In genomic region chr2:74606087-74606760, GRCm38 (mm10) we compare ENCODE assay signal across 27 mouse cellular contexts. TPM values are rescaled to one million over a fixed set of nuclear protein-coding genes. Genes with fewer than 3 reads are reported as not detected.
A peak's percentile ranks its signal among the peaks of the same experiment; 100 is the strongest.
DNase-seq lines count a peak whose midpoint lies in the region; ATAC-seq and TF ChIP-seq lines count a peak whose summit lies in the region.
"Had no signal": no experiment of that assay in that cellular context is flagged by ENCODE, and none has a peak within 500 bp of the region (broad histone marks: within the 10 kb centered on the region; RNA-seq: fewer than 3 reads in every experiment).

No protein-coding gene starts in this region.

- H3K36me3 ChIP-seq in liver, postnatal 0 days (replicated peaks; ENCODE audit: insufficient read depth, low read length) = no peaks in the 10 kb centered on the region
- no peaks in the 10 kb centered on the region for H3K36me3 ChIP-seq in liver, embryonic 11.5 days (ENCODE audit: control insufficient read depth, insufficient read depth, low read length)
- H3K36me3 ChIP-seq in forebrain, embryonic 12.5 days (replicated peaks) = no peaks in the 10 kb centered on the region
- H3K36me3 ChIP-seq: heart, embryonic 12.5 days; hindbrain, embryonic 13.5 days; limb, embryonic 10.5 days; midbrain, embryonic 12.5 days; stomach, embryonic 15.5 days had no signal

- no peaks in the 10 kb centered on the region for H3K4me1 ChIP-seq in liver, postnatal 0 days (ENCODE audit: insufficient read depth)
- no peaks in the 10 kb centered on the region for H3K4me1 ChIP-seq in liver, embryonic 11.5 days (replicated peaks; ENCODE audit: control insufficient read depth, insufficient read depth, low read length)
- no peaks in the 10 kb centered on the region; the same call in 1 of the 2 replicates for H3K4me1 ChIP-seq in forebrain, embryonic 12.5 days
- H3K4me1 ChIP-seq: heart, embryonic 12.5 days; hindbrain, embryonic 13.5 days; midbrain, embryonic 12.5 days; stomach, embryonic 15.5 days had no signal

- no peak overlapping the region for H3K4me2 ChIP-seq in liver, postnatal 0 days (ENCODE audit: low read depth, low read length)
- no peak overlapping the region for H3K4me2 ChIP-seq in liver, embryonic 11.5 days
- no peak overlapping the region for H3K4me2 ChIP-seq in forebrain, embryonic 12.5 days
- H3K4me2 ChIP-seq: heart, embryonic 12.5 days; hindbrain, embryonic 13.5 days; midbrain, embryonic 12.5 days; stomach, embryonic 15.5 days had no signal

- no peak overlapping the region for H3K9ac ChIP-seq in liver, postnatal 0 days (replicated peaks)
- no peak overlapping the region for H3K9ac ChIP-seq in liver, embryonic 11.5 days (ENCODE audit: low read depth, low read length)
- no peak overlapping the region for H3K9ac ChIP-seq in forebrain, embryonic 12.5 days
- H3K9ac ChIP-seq: forebrain, postnatal 0 days; heart, embryonic 12.5 days; hindbrain, embryonic 13.5 days; midbrain, embryonic 12.5 days; stomach, embryonic 15.5 days had no signal

- WGBS in liver, postnatal 0 days (ENCODE audit: insufficient replicate concordance) = 34% methylated on average over 5 of the region's 5 CpGs
- 44% methylated on average over 5 of the region's 5 CpGs for WGBS in liver, embryonic 11.5 days
- 89% methylated on average over 5 of the region's 5 CpGs for WGBS in forebrain, embryonic 12.5 days

- peak; percentile 15 for DNase-seq in liver, postnatal 0 days
- DNase-seq in liver, embryonic 11.5 days (ENCODE audit: low spot score) = no peak
- DNase-seq in A20 (ENCODE audit: low read depth, low spot score) = peak; percentile 4
- no peak for DNase-seq in left cerebral cortex, postnatal 4 days
- DNase-seq: adrenal gland, adult 2 months; cerebellum, postnatal 10 days; forebrain, postnatal 0 days; heart, postnatal 14 days; kidney, adult 8-10 months; kidney, postnatal 25 days; right cerebral cortex, postnatal 25 days had no signal

- TF ChIP-seq EP300 in liver, postnatal 0 days (IDR thresholded peaks at IDR 0.05; ENCODE audit: low read depth) = no peak

- no peaks in the 10 kb centered on the region for H3K27me3 ChIP-seq in liver, postnatal 0 days (ENCODE audit: insufficient read depth, low read length)
- no peaks in the 10 kb centered on the region for H3K27me3 ChIP-seq in liver, embryonic 11.5 days (replicated peaks; ENCODE audit: control insufficient read depth, insufficient read depth, low read length)
- H3K27me3 ChIP-seq in forebrain, embryonic 12.5 days = no peaks in the 10 kb centered on the region
- H3K27me3 ChIP-seq: heart, embryonic 12.5 days; hindbrain, embryonic 13.5 days; midbrain, embryonic 12.5 days; stomach, embryonic 15.5 days had no signal

- intact Hi-C loops in left cerebral cortex, postnatal 4 days (cut with DNase I) = no loop called here

- TF ChIP-seq CTCF in liver, postnatal 0 days (IDR thresholded peaks at IDR 0.05; ENCODE audit: low read depth) = no peak

- H3K27ac ChIP-seq in liver, postnatal 0 days (ENCODE audit: low read depth) = peak overlapping the region; percentile 39
- no peak overlapping the region for H3K27ac ChIP-seq in liver, embryonic 11.5 days (ENCODE audit: low read depth, low read length)
- H3K27ac ChIP-seq in forebrain, embryonic 12.5 days = no peak overlapping the region
- H3K27ac ChIP-seq: hindbrain, embryonic 13.5 days; left cerebral cortex, adult 2 months; limb, embryonic 10.5 days; midbrain, embryonic 12.5 days; stomach, embryonic 15.5 days had no signal

- H3K4me3 ChIP-seq in liver, postnatal 0 days (ENCODE audit: low read depth, low read length) = no peak overlapping the region
- no peak overlapping the region for H3K4me3 ChIP-seq in liver, embryonic 11.5 days (ENCODE audit: low read depth, low read length)
- no peak overlapping the region for H3K4me3 ChIP-seq in forebrain, embryonic 12.5 days (replicated peaks)
- H3K4me3 ChIP-seq: heart, embryonic 12.5 days; hindbrain, embryonic 13.5 days; left cerebral cortex, adult 2 months; limb, embryonic 10.5 days; midbrain, embryonic 12.5 days; myocyte; stomach, embryonic 15.5 days had no signal

- no peaks in the 10 kb centered on the region; the same call in 1 of the 2 replicates for H3K9me3 ChIP-seq in liver, postnatal 0 days (ENCODE audit: low read length)
- no peaks in the 10 kb centered on the region for H3K9me3 ChIP-seq in liver, embryonic 11.5 days (ENCODE audit: control insufficient read depth, low read length)
- no peaks in the 10 kb centered on the region for H3K9me3 ChIP-seq in forebrain, embryonic 12.5 days
- H3K9me3 ChIP-seq: heart, embryonic 12.5 days; hindbrain, embryonic 13.5 days; limb, embryonic 10.5 days; midbrain, embryonic 12.5 days; stomach, embryonic 15.5 days had no signal

- peak; percentile 31; the same call in 1 of the 2 replicates for ATAC-seq in liver, postnatal 0 days
- ATAC-seq in liver, embryonic 11.5 days (replicated peaks; ENCODE audit: low FRiP score) = no peak
- ATAC-seq in granulocyte monocyte progenitor cell, adult 5-6 weeks (replicated peaks; ENCODE audit: poor library complexity, severe bottlenecking) = peak; percentile 96
- peak; percentile 97 for ATAC-seq in monocyte, adult 5-6 weeks (replicated peaks; ENCODE audit: insufficient number of reproducible peaks, low FRiP score, low TSS enrichment, poor library complexity, severe bottlenecking)
- no peak for ATAC-seq in forebrain, embryonic 12.5 days (ENCODE audit: low FRiP score)
- ATAC-seq: forebrain, postnatal 0 days had no signal

RNA-seq across cellular contexts. Expression of gene Lnpk, which starts 27.0 kb away (rescaled TPM):
- polyA plus RNA-seq in liver, postnatal 0 days (2015; fragmentation: Nextera tagmentation; extraction: Ambion mirVana) = 9.6 and 11.1 TPM in 2 replicates
- polyA plus RNA-seq in liver, embryonic 11.5 days (2014; fragmentation: Nextera tagmentation; extraction: Ambion mirVana) = 25.7 and 29.1 TPM in 2 replicates
- 21.6 and 38.0 TPM in 2 replicates for total RNA-seq in granulocyte monocyte progenitor cell, adult 5-6 weeks (2014; fragmentation: Nextera tagmentation)
- 52.6 and 53.5 TPM in 2 replicates for total RNA-seq in granulocyte monocyte progenitor cell, adult 5-6 weeks (2017)
- total RNA-seq in monocyte, adult 5-6 weeks (2017) = 23.9 to 47.3 TPM (median 36.4 TPM) in 3 replicates
- 10 to 100 TPM; 57.6 to 61.4 TPM for total RNA-seq in left cerebral cortex, postnatal 4 days (2021)
- polyA plus RNA-seq in forebrain, embryonic 12.5 days (2016; fragmentation: Nextera tagmentation; extraction: Ambion mirVana) = 55.0 and 57.4 TPM in 2 replicates

RNA-seq across cellular contexts. Expression of gene Evx2, which starts 53.1 kb away (rescaled TPM):
- not detected in 2 replicates for polyA plus RNA-seq in liver, postnatal 0 days (2015; fragmentation: Nextera tagmentation; extraction: Ambion mirVana)
- polyA plus RNA-seq in liver, embryonic 11.5 days (2014; fragmentation: Nextera tagmentation; extraction: Ambion mirVana) = 0.12 TPM in 1 of 2 replicates, not detected in the other
- not detected in 2 replicates for total RNA-seq in granulocyte monocyte progenitor cell, adult 5-6 weeks (2014; fragmentation: Nextera tagmentation)
- total RNA-seq in granulocyte monocyte progenitor cell, adult 5-6 weeks (2017) = not detected in 2 replicates
- not detected in 3 replicates for total RNA-seq in monocyte, adult 5-6 weeks (2017)
- total RNA-seq in left cerebral cortex, postnatal 4 days (2021) = not detected
- polyA plus RNA-seq in forebrain, embryonic 12.5 days (2016; fragmentation: Nextera tagmentation; extraction: Ambion mirVana) = not detected in 2 replicates
- total RNA-seq: adrenal gland, adult 2 months; forebrain, postnatal 0 days; heart, postnatal 14 days; layer of hippocampus, adult 8-10 months; left cerebral cortex, adult 2 months; liver, adult 2 months had no signal
- polyA plus RNA-seq: adrenal gland, adult 2 months; C2C12; embryonic facial prominence, embryonic 14.5 days; forebrain, postnatal 0 days; heart, embryonic 12.5 days; intestine, embryonic 14.5 days; liver, adult 2 months; lung, embryonic 16.5 days; myocyte; stomach, embryonic 15.5 days had no signal

Comparison
In these comparisons a context has a peak if more than half of its experiments do, and no peak if none do; other contexts are left out.
1. ATAC-seq: peak in liver, postnatal 0 days (single experiment), granulocyte monocyte progenitor cell, adult 5-6 weeks (single experiment) and monocyte, adult 5-6 weeks (single experiment); none in liver, embryonic 11.5 days (single experiment) and forebrain, embryonic 12.5 days (single experiment).
2. DNase-seq: peak in liver, postnatal 0 days (single experiment) and A20 (single experiment); none in liver, embryonic 11.5 days (single experiment) and left cerebral cortex, postnatal 4 days (single experiment).